Mouse (Mus musculus): ENCODE measurements around the gene Cdc25a. TPM values are rescaled to one million over a fixed set of nuclear protein-coding genes. Genes with fewer than 3 reads are reported as not detected.

The Cdc25a gene
- total RNA-seq, 2 experiments from 2014 or later = 12.2 to 40.3 TPM

DNA sequence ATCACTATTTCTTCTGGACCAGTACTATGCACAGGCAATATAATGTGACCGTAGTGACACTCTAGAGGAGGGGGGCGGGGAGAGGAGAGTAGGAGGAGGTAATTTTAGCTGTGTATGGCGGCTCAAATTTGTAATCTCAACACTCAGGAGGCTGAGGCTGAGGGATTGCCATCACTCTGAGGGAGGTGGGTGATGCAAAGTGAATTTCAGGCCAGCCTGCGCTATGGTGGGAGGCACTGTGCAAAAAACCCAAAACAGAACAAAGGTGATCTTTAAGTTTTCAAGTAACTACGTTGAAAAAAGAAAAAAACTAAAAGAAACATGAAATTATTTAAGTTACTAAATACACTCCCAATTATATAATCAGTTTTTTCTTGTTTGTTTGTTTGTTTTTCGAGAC lies 55.4 kb downstream of the Cdc25a start:
- no peak for ATAC-seq (replicated peaks; ENCODE audit: low FRiP score, poor library complexity, severe bottlenecking)

DNA sequence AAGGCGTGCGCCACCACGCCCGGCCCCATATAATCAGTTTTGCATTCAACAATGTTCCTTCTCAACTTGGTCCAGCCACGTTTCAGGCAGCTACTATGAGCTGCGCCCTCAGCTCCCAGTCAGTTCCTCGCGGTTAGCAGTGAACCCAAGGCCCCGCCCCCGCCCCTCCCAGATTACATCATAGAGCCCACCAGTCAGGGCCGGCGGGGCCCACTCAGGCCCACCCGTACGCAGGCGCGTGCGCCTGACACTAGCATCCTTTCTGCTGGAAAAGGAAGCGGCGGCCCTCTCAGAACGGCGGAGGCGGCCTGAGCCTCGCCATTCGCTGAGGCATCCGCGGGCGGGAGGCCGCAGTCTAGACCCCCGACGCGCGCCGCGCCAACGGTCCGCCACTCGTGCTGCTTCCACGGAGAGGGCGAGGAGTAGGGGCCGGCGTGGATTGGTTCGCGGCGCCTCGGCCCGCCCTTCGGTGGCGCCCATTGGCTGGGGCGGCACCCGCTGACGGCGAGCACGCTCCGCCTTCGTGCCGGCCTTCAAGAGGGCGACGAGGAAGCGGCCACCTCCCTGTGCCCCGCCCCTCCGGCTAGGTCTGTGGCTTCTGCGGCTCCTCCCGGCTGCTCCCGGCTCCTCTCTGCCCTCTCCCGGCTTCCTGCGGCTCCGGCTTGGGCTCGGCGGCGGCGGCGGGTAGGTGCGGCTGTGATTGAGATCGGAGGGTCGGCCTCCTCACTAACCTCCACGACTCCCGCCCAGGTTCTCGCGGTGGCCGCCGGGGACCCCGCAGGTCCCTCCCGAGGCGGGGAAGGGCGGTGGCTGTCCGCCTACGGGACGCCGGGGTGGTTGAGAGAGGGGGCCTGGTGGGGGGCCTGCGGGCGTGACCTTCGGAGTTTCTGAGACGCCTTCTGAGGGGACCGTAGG lies 56.1 kb downstream of the Cdc25a start, which contains the start of gene Map4:
Map4 (plus strand) TSS at position 204 of the 915 bp plus-strand sequence.
- ATAC-seq (replicated peaks; ENCODE audit: low FRiP score, poor library complexity, severe bottlenecking) = peak; percentile 100

- ATAC-seq (replicated peaks; ENCODE audit: low FRiP score, poor library complexity, severe bottlenecking) = no peak
These were observed 57.0 kb downstream of the Cdc25a start for GRCm38 (mm10) chr9:109932361-109932755.

DNA sequence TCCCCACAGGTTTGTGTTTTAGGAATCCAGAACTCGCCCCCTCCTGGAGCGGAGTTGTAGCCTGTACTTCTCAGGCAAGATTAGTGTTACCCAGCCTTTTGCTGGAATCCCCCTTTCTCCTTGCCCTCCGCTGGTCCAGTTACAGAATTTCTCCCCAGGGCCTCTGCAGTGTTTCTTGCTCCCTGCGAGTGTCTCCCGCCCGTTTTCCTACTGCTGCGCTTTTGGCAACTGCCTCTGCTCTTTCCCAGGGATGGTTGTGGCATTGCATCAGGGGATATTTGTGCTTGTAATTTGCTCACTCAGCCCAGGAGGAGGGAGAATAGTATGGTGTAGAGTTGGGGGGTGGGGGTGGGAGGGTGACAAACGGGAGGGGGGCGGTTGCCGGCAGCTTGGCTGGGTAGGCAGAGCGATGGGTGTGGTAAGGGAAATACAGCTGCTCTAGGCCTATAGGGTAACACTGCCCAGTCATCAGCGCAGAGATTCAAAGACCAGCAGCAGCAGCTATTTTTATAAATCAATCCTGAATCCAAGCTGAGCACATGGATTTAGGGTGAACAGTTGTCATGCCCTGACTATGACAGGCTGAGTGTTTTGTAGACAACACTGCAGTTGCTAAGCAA lies 57.5 kb downstream of the Cdc25a start:
- no peak for ATAC-seq (replicated peaks; ENCODE audit: low FRiP score, poor library complexity, severe bottlenecking)

- no peak for ATAC-seq (replicated peaks; ENCODE audit: low FRiP score, poor library complexity, severe bottlenecking)
These were observed 64.0 kb downstream of the Cdc25a start for GRCm38 (mm10) chr9:109939401-109939800.

DNA sequence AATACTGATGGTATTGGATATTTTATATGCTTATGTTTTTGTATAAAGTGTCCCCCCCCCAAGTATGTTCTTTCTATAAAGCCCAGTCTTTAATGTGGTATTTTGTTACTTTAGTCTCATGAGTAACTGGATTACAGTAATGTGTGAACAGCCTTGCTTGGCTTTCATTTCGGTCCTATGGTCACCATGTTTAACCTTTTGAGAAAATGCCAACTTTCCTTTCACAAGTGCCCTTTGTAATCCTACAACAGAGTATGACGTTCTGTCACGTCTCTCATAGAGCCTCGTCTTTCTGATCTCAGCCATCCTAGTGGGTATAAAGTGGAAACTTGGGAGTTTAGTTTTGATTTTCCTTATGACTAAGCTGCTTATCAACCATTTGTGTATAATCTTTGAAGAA lies 67.4 kb downstream of the Cdc25a start:
- no peak for ATAC-seq (replicated peaks; ENCODE audit: low FRiP score, poor library complexity, severe bottlenecking)

Other genes starting within 250 kb of the Cdc25a start
- gene Fbxw24, start 249.5 kb upstream of the Cdc25a start, total RNA-seq (2015; ENCODE audit: low replicate concordance) = not detected in 2 replicates
- gene Fbxw24, start 249.5 kb upstream of the Cdc25a start, total RNA-seq (2017; ENCODE audit: low replicate concordance) = not detected in 2 replicates
- gene Fbxw25, start 210.9 kb upstream of the Cdc25a start, total RNA-seq (2015; ENCODE audit: low replicate concordance) = not detected in 2 replicates
- not detected in 2 replicates for gene Fbxw25, start 210.9 kb upstream of the Cdc25a start, total RNA-seq (2017; ENCODE audit: low replicate concordance)
- gene Fbxw18, start 172.9 kb upstream of the Cdc25a start, total RNA-seq (2015; ENCODE audit: low replicate concordance) = not detected in 2 replicates
- gene Fbxw18, start 172.9 kb upstream of the Cdc25a start, total RNA-seq (2017; ENCODE audit: low replicate concordance) = not detected in 2 replicates
- not detected in 2 replicates for gene Fbxw26, start 129.5 kb upstream of the Cdc25a start, total RNA-seq (2015; ENCODE audit: low replicate concordance)
- not detected in 2 replicates for gene Fbxw26, start 129.5 kb upstream of the Cdc25a start, total RNA-seq (2017; ENCODE audit: low replicate concordance)
- not detected in 2 replicates for gene Fbxw27, start 84.9 kb upstream of the Cdc25a start, total RNA-seq (2015; ENCODE audit: low replicate concordance)
- gene Fbxw27, start 84.9 kb upstream of the Cdc25a start, total RNA-seq (2017; ENCODE audit: low replicate concordance) = not detected in 2 replicates
- not detected in 2 replicates for gene Spink8, start 63.3 kb upstream of the Cdc25a start, total RNA-seq (2015; ENCODE audit: low replicate concordance)
- gene Spink8, start 63.3 kb upstream of the Cdc25a start, total RNA-seq (2017; ENCODE audit: low replicate concordance) = not detected in 2 replicates
- gene Nme6, start 42.8 kb upstream of the Cdc25a start, total RNA-seq (2015; ENCODE audit: low replicate concordance) = 12.2 and 18.7 TPM in 2 replicates
- 9.0 and 10.0 TPM in 2 replicates for gene Nme6, start 42.8 kb upstream of the Cdc25a start, total RNA-seq (2017; ENCODE audit: low replicate concordance)
- gene Camp, start 26.0 kb upstream of the Cdc25a start, total RNA-seq (2015; ENCODE audit: low replicate concordance) = 769 and 967 TPM in 2 replicates
- gene Camp, start 26.0 kb upstream of the Cdc25a start, total RNA-seq (2017; ENCODE audit: low replicate concordance) = 327 and 371 TPM in 2 replicates
- gene Map4, start 55.9 kb downstream of the Cdc25a start, total RNA-seq (2015; ENCODE audit: low replicate concordance) = 9.4 and 31.0 TPM in 2 replicates
- 4.1 and 5.6 TPM in 2 replicates for gene Map4, start 55.9 kb downstream of the Cdc25a start, total RNA-seq (2017; ENCODE audit: low replicate concordance)
- 40.7 and 61.6 TPM in 2 replicates for gene Smarcc1, start 242.1 kb downstream of the Cdc25a start, total RNA-seq (2015; ENCODE audit: low replicate concordance)
- gene Smarcc1, start 242.1 kb downstream of the Cdc25a start, total RNA-seq (2017; ENCODE audit: low replicate concordance) = 49.2 and 71.5 TPM in 2 replicates
- 28.5 and 32.4 TPM in 2 replicates for gene Dhx30, start 242.3 kb downstream of the Cdc25a start, total RNA-seq (2015; ENCODE audit: low replicate concordance)
- 14.8 and 39.3 TPM in 2 replicates for gene Dhx30, start 242.3 kb downstream of the Cdc25a start, total RNA-seq (2017; ENCODE audit: low replicate concordance)